Mouse (Mus musculus) E14TG2a.4 (cell line): ENCODE measurements around the gene Hsf2bp.

Source experiments
- H3K27me3 ChIP-seq: 2 replicates; pipeline ENCODE4 v1.6.1; 2014; ENCODE audit warnings: low read length, control low read depth; ENCODE audit not compliant: insufficient read depth
- H3K36me3 ChIP-seq: 2 replicates; pipeline ENCODE4 v1.6.1; 2014; ENCODE audit warnings: low read length, control low read depth; ENCODE audit not compliant: insufficient read depth
- H3K4me1 ChIP-seq: replicated peaks from 2 replicates; pipeline ENCODE4 v1.6.1; 2014; ENCODE audit warnings: low read depth, low read length, control low read depth
- H3K4me3 ChIP-seq: replicated peaks from 2 replicates; pipeline ENCODE4 v1.5.1; 2014; ENCODE audit warnings: mild to moderate bottlenecking, low read length
- H3K9me3 ChIP-seq: 2 replicates; pipeline ENCODE4 v1.6.1; 2014; ENCODE audit warnings: low read length, control low read depth
- CTCF ChIP-seq: conservative IDR thresholded peaks from 2 replicates; pipeline ENCODE4 v1.5.1; 2014; ENCODE audit warnings: low read length
- NANOG ChIP-seq: IDR thresholded peaks from 2 replicates; pipeline ENCODE4 v1.6.1; 2014; ENCODE audit warnings: borderline replicate concordance, low read length, mixed read lengths
- POU5F1 ChIP-seq: IDR thresholded peaks from 2 replicates; pipeline ENCODE4 v1.6.1; 2014; ENCODE audit warnings: low read length, borderline replicate concordance

The Hsf2bp gene

DNA sequence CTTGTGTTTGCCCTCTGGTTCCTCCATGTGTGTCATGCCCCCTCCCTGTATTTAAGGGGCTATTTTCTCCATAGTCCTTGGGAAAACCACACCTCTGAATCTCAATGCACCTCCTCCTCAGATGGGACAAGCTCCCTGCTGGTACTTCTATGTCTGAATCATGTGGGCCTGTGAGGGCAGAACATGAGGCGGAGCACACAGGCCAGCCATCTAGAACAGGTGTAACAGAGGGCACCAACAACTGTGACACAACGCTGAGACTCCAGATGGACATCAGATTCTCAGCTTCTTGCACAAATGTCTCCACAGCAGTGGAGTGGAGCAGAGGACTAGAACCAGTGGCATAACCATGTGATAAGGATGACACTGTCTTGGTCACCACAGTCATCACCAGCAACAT is 65.3 kb downstream of the Hsf2bp start:
- Histone ChIP-seq H3K4me1 (peaks cover 16% of the 10 kb centered on the region), H3K27me3 (no peaks in the 10 kb centered on the region), H3K4me3 (no peak overlapping the region), H3K9me3 (no peaks in the 10 kb centered on the region), H3K36me3 (peaks cover 62% of the 10 kb centered on the region)
- TF ChIP-seq POU5F1 (no peak), NANOG (no peak), CTCF (no peak)

DNA sequence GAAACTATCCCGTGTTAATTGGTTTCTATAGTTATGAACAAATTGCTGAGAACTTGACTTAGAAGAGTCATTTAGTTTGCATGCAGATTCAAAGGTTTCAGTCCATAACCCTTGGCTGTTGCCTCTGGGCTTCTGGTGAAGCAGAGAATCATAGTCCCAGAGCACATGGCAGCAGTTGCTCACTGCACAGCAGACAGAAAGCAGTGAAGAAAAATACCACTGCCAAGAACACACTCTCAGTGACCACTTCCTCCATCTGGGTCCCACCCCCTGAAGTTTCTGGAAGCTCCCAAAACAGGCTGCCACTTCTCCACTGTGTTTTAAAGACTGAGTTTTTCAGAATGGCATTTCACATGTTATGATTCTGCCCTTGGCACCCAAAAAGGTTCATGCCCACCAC is 67.3 kb downstream of the Hsf2bp start:
- no peaks in the 10 kb centered on the region for H3K9me3 ChIP-seq
- H3K4me1 ChIP-seq, result no peaks in the 10 kb centered on the region
- H3K36me3 ChIP-seq, result peaks cover 48% of the 10 kb centered on the region
- H3K4me3 ChIP-seq, result no peak overlapping the region
- no peaks in the 10 kb centered on the region for H3K27me3 ChIP-seq
- TF ChIP-seq CTCF (no peak), POU5F1 (no peak), NANOG (no peak)

DNA sequence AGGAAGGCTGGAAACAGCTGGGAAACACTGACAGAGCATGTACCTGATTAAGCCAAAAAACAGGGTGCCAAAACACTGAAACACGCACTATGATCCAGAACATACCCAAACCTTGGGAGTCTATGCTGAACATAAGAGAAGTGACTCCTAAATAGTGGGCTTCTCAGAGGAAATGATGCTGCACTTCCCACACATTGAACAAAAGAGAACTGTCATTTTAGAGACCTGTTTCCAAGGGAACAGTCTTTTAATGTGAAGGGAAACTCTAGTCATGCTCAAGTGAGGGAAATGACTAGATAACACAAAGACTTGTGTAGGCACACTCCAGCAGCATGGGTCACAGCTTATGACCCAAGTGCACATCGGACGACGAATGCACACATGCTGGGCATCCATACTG is 68.8 kb downstream of the Hsf2bp start:
- Histone ChIP-seq H3K9me3 (peaks cover 6% of the 10 kb centered on the region; the same call in 1 of the 2 replicates), H3K4me1 (no peaks in the 10 kb centered on the region), H3K36me3 (peaks cover 57% of the 10 kb centered on the region), H3K27me3 (no peaks in the 10 kb centered on the region), H3K4me3 (no peak overlapping the region)
- TF ChIP-seq CTCF (no peak), POU5F1 (no peak), NANOG (no peak)

DNA sequence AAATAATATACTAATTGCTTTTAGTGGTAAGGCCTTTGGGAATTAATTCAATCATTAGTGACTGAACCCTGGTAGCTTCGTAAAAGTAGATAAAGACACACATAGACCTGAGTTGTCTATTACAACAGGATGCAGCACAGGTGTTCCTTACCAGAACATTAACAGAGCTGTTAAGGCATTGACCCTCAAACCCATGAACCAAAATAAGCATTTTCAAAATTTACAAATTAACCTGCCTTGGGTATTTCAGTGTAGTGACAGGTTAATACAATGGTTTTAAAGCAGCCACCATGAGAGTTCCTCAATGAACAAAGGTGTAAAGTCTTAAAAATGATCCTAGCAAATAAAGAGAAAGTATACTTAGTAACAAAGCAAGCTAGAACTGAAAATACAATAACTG is 69.6 kb downstream of the Hsf2bp start:
- H3K9me3 ChIP-seq, result peaks cover 13% of the 10 kb centered on the region
- no peak overlapping the region for H3K4me3 ChIP-seq
- H3K4me1 ChIP-seq, result no peaks in the 10 kb centered on the region
- TF ChIP-seq NANOG, result no peak
- TF ChIP-seq POU5F1, result no peak
- no peak for TF ChIP-seq CTCF
- peaks cover 63% of the 10 kb centered on the region for H3K36me3 ChIP-seq
- H3K27me3 ChIP-seq, result no peaks in the 10 kb centered on the region

DNA sequence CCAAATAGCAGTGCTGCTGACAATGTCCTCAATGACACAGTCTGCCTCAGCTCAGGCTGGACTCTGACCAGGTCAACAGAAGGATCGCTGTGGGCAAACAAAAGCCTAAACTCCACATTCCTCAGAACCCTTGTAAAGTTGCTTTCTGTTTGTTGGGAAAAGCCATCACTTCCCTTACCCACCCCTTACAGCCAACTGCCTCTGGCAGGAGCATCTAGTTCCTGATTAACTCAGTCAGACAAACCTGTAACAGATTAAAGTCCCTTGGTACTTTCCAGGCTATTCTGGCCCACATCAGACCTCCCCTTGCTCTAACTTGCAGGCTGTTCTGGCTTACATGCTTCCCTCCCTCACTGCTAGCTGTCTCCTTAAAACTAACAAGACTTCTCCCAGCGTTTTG is 70.5 kb downstream of the Hsf2bp start:
- H3K36me3 ChIP-seq, result peaks cover 68% of the 10 kb centered on the region
- TF ChIP-seq POU5F1 (no peak), CTCF (no peak), NANOG (no peak)
- no peak overlapping the region for H3K4me3 ChIP-seq
- peaks cover 22% of the 10 kb centered on the region for H3K9me3 ChIP-seq
- H3K4me1 ChIP-seq, result no peaks in the 10 kb centered on the region
- no peaks in the 10 kb centered on the region for H3K27me3 ChIP-seq

DNA sequence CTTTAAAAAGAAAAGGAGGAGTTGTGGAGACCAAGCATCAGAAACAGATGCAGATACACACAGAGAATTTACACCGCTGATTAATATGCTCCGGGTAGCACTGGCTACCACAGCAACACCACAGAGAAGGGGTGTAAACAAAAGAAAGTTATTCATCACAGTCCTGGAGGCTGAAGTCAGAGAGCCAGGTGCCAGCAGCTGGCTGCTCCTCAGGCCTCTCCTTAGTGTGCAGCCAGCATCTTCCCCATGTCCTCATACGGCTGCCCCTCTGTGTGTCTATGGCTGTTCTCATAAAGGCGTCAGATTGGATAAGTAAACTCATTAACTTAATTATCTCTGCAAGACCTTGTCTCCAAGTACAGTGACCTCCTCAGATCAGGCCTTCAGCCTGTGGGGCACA is 73.2 kb downstream of the Hsf2bp start:
- TF ChIP-seq NANOG (no peak), CTCF (no peak), POU5F1 (no peak)
- no peak overlapping the region for H3K4me3 ChIP-seq
- peaks cover 42% of the 10 kb centered on the region for H3K9me3 ChIP-seq

DNA sequence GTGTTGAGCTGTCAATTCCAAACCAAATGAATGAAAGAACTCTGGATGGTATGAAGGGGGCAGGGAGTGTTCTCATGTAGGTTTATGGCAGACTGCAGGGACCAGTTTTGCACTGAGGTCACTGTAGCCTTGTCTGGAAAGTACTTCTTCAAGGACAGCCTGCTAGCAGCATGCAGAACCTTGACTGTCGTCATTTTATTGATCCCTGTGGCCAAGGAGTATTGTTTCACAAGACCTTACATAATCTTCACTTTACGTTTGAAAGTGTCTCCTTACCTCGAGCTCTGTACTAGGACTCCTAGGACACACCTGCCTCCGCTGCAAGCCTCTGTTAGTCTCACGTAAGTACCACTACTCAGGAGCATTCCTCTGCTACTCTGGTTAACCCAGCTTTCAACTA is 73.9 kb downstream of the Hsf2bp start:
- Histone ChIP-seq H3K9me3 (peaks cover 42% of the 10 kb centered on the region), H3K4me1 (no peaks in the 10 kb centered on the region), H3K4me3 (no peak overlapping the region), H3K27me3 (no peaks in the 10 kb centered on the region), H3K36me3 (peaks cover 42% of the 10 kb centered on the region)
- TF ChIP-seq POU5F1, result no peak
- TF ChIP-seq CTCF, result no peak
- no peak for TF ChIP-seq NANOG

More for the DNA sequence above, 73.2 kb downstream of the Hsf2bp start:
- H3K36me3 ChIP-seq, result peaks cover 46% of the 10 kb centered on the region
- H3K4me1 ChIP-seq, result no peaks in the 10 kb centered on the region
- H3K27me3 ChIP-seq, result no peaks in the 10 kb centered on the region

DNA sequence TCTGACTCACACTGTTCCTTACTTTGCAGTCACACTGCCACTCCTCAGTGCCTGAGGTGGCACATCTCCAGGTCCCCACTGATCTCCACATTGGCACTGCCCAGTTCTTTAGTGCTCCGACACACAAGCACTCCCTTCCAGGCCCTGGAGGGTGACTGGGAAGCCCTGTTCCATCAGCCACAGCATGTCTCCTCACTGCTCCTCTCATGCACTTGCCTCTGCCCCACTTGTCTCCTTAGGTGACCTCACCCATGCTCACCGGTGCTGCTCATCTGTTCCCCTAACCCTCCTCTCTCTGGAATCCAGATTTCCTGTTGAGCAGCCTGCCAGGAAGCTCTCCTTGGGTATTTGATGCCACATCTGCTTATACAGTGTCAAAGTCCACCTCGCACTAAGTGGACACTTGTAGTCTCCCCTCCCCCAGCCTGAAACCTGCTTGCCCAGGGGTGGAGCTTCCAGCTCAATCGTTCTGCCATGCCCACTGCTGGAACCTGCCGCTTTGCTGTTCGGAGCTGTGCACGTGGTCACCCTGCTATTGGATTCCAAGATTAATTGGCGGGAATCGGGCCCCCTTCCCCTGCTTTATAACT is 81.5 kb downstream of the Hsf2bp start:
- Histone ChIP-seq H3K36me3 (peaks cover 8% of the 10 kb centered on the region), H3K9me3 (peaks cover 15% of the 10 kb centered on the region), H3K27me3 (no peaks in the 10 kb centered on the region), H3K4me3 (no peak overlapping the region), H3K4me1 (peaks cover 4% of the 10 kb centered on the region)
- TF ChIP-seq CTCF, result no peak
- TF ChIP-seq NANOG, result no peak
- TF ChIP-seq POU5F1, result no peak

DNA sequence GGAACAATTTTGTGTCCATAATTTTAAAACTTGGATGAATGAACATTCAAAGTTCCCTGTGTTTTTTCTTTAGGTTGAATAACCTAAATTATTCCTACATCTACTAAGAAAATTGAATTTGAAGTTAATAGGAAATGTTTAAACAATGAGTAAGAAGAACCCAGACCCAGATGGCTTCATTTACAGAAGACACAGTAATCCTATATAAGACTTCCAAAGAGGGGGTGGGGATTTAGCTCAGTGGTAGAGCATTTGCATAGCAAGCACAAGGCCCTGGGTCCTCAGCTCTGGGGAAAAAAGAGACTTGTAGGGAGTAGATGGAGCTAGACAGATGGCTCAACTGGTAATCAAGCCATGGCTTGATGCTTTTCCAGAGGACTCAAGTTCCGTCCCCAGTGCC is 87.1 kb downstream of the Hsf2bp start:
- Histone ChIP-seq H3K9me3 (no peaks in the 10 kb centered on the region), H3K4me1 (peaks cover 12% of the 10 kb centered on the region), H3K27me3 (no peaks in the 10 kb centered on the region), H3K4me3 (no peak overlapping the region), H3K36me3 (peaks cover 35% of the 10 kb centered on the region)
- no peak for TF ChIP-seq NANOG
- TF ChIP-seq POU5F1, result no peak
- TF ChIP-seq CTCF, result no peak
